Mouse (Mus musculus): ENCODE results near the gene Wdtc1. TPM values are rescaled to one million over a fixed set of nuclear protein-coding genes. Genes with fewer than 3 reads are reported as not detected.

The Wdtc1 gene
- 18.6 and 24.2 TPM in 2 replicates for polyA plus RNA-seq (2015; fragmentation: Nextera tagmentation; extraction: Ambion mirVana)

GRCm38 (mm10) chr4:133353367-133354365 lies at the start of gene Wdtc1:
Gene Wdtc1, minus strand, starts transcription at chr4:133353481.
- Histone ChIP-seq H3K4me2 (no peak within 1 kb of the TSS), H3K9me3 (no peaks in the 10 kb centered on the region), H3K4me3 (replicated peaks) (no peak within 1 kb of the TSS), H3K27me3 (replicated peaks) (no peaks in the 10 kb centered on the region), H3K36me3 (no peaks in the 10 kb centered on the region), H3K9ac (no peak within 1 kb of the TSS), H3K27ac (no peak within 1 kb of the TSS), H3K4me1 (no peaks in the 10 kb centered on the region)
- ATAC-seq (ENCODE audit: insufficient read depth, low FRiP score, low read depth) = peak; percentile 66; the same call in 1 of the 2 replicates
- WGBS = 83% methylated on average over 23 of the region's 23 CpGs

GRCm38 (mm10) chr4:133402011-133402410 lies 48.7 kb upstream of the Wdtc1 start:
- WGBS = 45% methylated on average over 13 of the region's 13 CpGs
- ATAC-seq (ENCODE audit: insufficient read depth, low FRiP score, low read depth) = no peak
- no peaks in the 10 kb centered on the region for H3K36me3 ChIP-seq
- no peaks in the 10 kb centered on the region for H3K9me3 ChIP-seq
- H3K27me3 ChIP-seq (replicated peaks) = no peaks in the 10 kb centered on the region
- H3K4me3 ChIP-seq (replicated peaks) = no peak overlapping the region
- H3K4me1 ChIP-seq = peaks cover 24% of the 10 kb centered on the region
- H3K4me2 ChIP-seq = no peak overlapping the region
- peak overlapping the region; percentile 57; the same call in 1 of the 2 replicates for H3K27ac ChIP-seq
- no peak overlapping the region for H3K9ac ChIP-seq

GRCm38 (mm10) chr4:133400098-133400497 lies 46.8 kb upstream of the Wdtc1 start:
- H3K27ac ChIP-seq = peak overlapping the region; percentile 37; the same call in 1 of the 2 replicates
- H3K4me2 ChIP-seq = no peak overlapping the region
- 55% methylated on average over 7 of the region's 7 CpGs for WGBS
- no peaks in the 10 kb centered on the region for H3K9me3 ChIP-seq
- no peak for ATAC-seq (ENCODE audit: insufficient read depth, low FRiP score, low read depth)
- H3K4me3 ChIP-seq (replicated peaks) = no peak overlapping the region
- H3K36me3 ChIP-seq = no peaks in the 10 kb centered on the region
- H3K27me3 ChIP-seq (replicated peaks) = no peaks in the 10 kb centered on the region
- peaks cover 35% of the 10 kb centered on the region for H3K4me1 ChIP-seq
- H3K9ac ChIP-seq = no peak overlapping the region

GRCm38 (mm10) chr4:133399509-133399908 lies 46.2 kb upstream of the Wdtc1 start:
- no peak overlapping the region for H3K4me2 ChIP-seq
- H3K4me3 ChIP-seq (replicated peaks) = no peak overlapping the region
- peak overlapping the region; percentile 37; the same call in 1 of the 2 replicates for H3K27ac ChIP-seq
- peaks cover 41% of the 10 kb centered on the region for H3K4me1 ChIP-seq
- no peak for ATAC-seq (ENCODE audit: insufficient read depth, low FRiP score, low read depth)
- no peaks in the 10 kb centered on the region for H3K36me3 ChIP-seq
- 73% methylated on average over 6 of the region's 6 CpGs for WGBS
- no peak overlapping the region for H3K9ac ChIP-seq
- H3K9me3 ChIP-seq = no peaks in the 10 kb centered on the region
- H3K27me3 ChIP-seq (replicated peaks) = no peaks in the 10 kb centered on the region

- no peak overlapping the region for H3K4me2 ChIP-seq
- no peak overlapping the region for H3K27ac ChIP-seq
- no peak for ATAC-seq (ENCODE audit: insufficient read depth, low FRiP score, low read depth)
- H3K36me3 ChIP-seq = no peaks in the 10 kb centered on the region
- H3K27me3 ChIP-seq (replicated peaks) = no peaks in the 10 kb centered on the region
- H3K4me1 ChIP-seq = peaks cover 45% of the 10 kb centered on the region
- WGBS = 79% methylated on average over 5 of the region's 5 CpGs
- H3K9me3 ChIP-seq = no peaks in the 10 kb centered on the region
- no peak overlapping the region for H3K9ac ChIP-seq
- H3K4me3 ChIP-seq (replicated peaks) = no peak overlapping the region
Observed at GRCm38 (mm10) chr4:133398619-133399018, 45.3 kb upstream of the Wdtc1 start.

- peaks cover 45% of the 10 kb centered on the region for H3K4me1 ChIP-seq
Observed at GRCm38 (mm10) chr4:133397961-133398360, 44.7 kb upstream of the Wdtc1 start.

GRCm38 (mm10) chr4:133397299-133397698 lies 44.0 kb upstream of the Wdtc1 start:
- WGBS = 63% methylated on average over 5 of the region's 5 CpGs

More at GRCm38 (mm10) chr4:133397961-133398360, 44.7 kb upstream of the Wdtc1 start:
- no peak overlapping the region for H3K9ac ChIP-seq
- no peak for ATAC-seq (ENCODE audit: insufficient read depth, low FRiP score, low read depth)
- H3K4me3 ChIP-seq (replicated peaks) = no peak overlapping the region
- H3K27me3 ChIP-seq (replicated peaks) = no peaks in the 10 kb centered on the region
- 84% methylated on average over 8 of the region's 8 CpGs for WGBS
- no peaks in the 10 kb centered on the region for H3K9me3 ChIP-seq
- no peak overlapping the region for H3K27ac ChIP-seq
- H3K4me2 ChIP-seq = no peak overlapping the region
- H3K36me3 ChIP-seq = no peaks in the 10 kb centered on the region

GRCm38 (mm10) chr4:133396079-133396478 lies 42.8 kb upstream of the Wdtc1 start:
- Histone ChIP-seq H3K4me3 (replicated peaks) (no peak overlapping the region), H3K27me3 (replicated peaks) (no peaks in the 10 kb centered on the region), H3K9me3 (no peaks in the 10 kb centered on the region), H3K27ac (peak overlapping the region; percentile 75), H3K36me3 (no peaks in the 10 kb centered on the region), H3K4me1 (peaks cover 51% of the 10 kb centered on the region), H3K4me2 (no peak overlapping the region), H3K9ac (no peak overlapping the region)
- 83% methylated on average over 2 of the region's 2 CpGs for WGBS
- no peak for ATAC-seq (ENCODE audit: insufficient read depth, low FRiP score, low read depth)

More at GRCm38 (mm10) chr4:133397299-133397698, 44.0 kb upstream of the Wdtc1 start:
- no peak for ATAC-seq (ENCODE audit: insufficient read depth, low FRiP score, low read depth)
- H3K27me3 ChIP-seq (replicated peaks) = no peaks in the 10 kb centered on the region
- no peaks in the 10 kb centered on the region for H3K9me3 ChIP-seq
- no peak overlapping the region for H3K27ac ChIP-seq
- H3K4me1 ChIP-seq = peaks cover 45% of the 10 kb centered on the region
- no peak overlapping the region for H3K4me2 ChIP-seq
- no peak overlapping the region for H3K9ac ChIP-seq
- no peaks in the 10 kb centered on the region for H3K36me3 ChIP-seq
- no peak overlapping the region for H3K4me3 ChIP-seq (replicated peaks)

GRCm38 (mm10) chr4:133394981-133395573 lies 41.8 kb upstream of the Wdtc1 start:
- no peaks in the 10 kb centered on the region for H3K36me3 ChIP-seq
- no peaks in the 10 kb centered on the region for H3K9me3 ChIP-seq
- 84% methylated on average over 4 of the region's 4 CpGs for WGBS
- H3K4me3 ChIP-seq (replicated peaks) = no peak overlapping the region
- peak; percentile 71; the same call in 1 of the 2 replicates for ATAC-seq (ENCODE audit: insufficient read depth, low FRiP score, low read depth)
- H3K27me3 ChIP-seq (replicated peaks) = no peaks in the 10 kb centered on the region
- no peak overlapping the region for H3K4me2 ChIP-seq
- peak overlapping the region; percentile 75 for H3K27ac ChIP-seq
- H3K9ac ChIP-seq = 0 out of 2 replicates have a peak overlapping the region, but pooled peaks have one; percentile 7
- peaks cover 58% of the 10 kb centered on the region for H3K4me1 ChIP-seq

- H3K4me2 ChIP-seq = no peak overlapping the region; the same call in 1 of the 2 replicates
- H3K27ac ChIP-seq = peak overlapping the region; percentile 81
- WGBS = 64% methylated on average over 18 of the region's 18 CpGs
- no peak overlapping the region for H3K9ac ChIP-seq
- H3K9me3 ChIP-seq = no peaks in the 10 kb centered on the region
- H3K36me3 ChIP-seq = no peaks in the 10 kb centered on the region
- peaks cover 53% of the 10 kb centered on the region for H3K4me1 ChIP-seq
- H3K27me3 ChIP-seq (replicated peaks) = no peaks in the 10 kb centered on the region
- ATAC-seq (ENCODE audit: insufficient read depth, low FRiP score, low read depth) = no peak
- no peak overlapping the region for H3K4me3 ChIP-seq (replicated peaks)
Observed at GRCm38 (mm10) chr4:133391185-133392040, 38.1 kb upstream of the Wdtc1 start.

- Histone ChIP-seq H3K9me3 (no peaks in the 10 kb centered on the region), H3K9ac (no peak overlapping the region), H3K4me3 (replicated peaks) (no peak overlapping the region), H3K27ac (peak overlapping the region; percentile 81), H3K4me2 (no peak overlapping the region), H3K36me3 (no peaks in the 10 kb centered on the region), H3K27me3 (replicated peaks) (no peaks in the 10 kb centered on the region), H3K4me1 (peaks cover 45% of the 10 kb centered on the region)
- no peak for ATAC-seq (ENCODE audit: insufficient read depth, low FRiP score, low read depth)
- WGBS = 84% methylated on average over 6 of the region's 6 CpGs
Observed at GRCm38 (mm10) chr4:133390585-133390984, 37.3 kb upstream of the Wdtc1 start.
